Mouse (Mus musculus): ENCODE results near the gene Gramd4.

The Gramd4 gene

GRCm38 (mm10) chr15:86116421-86116820 is 58.9 kb downstream of the Gramd4 start:
- peak; percentile 34 for DNase-seq (ENCODE audit: low read depth, low spot score)

- no peak for DNase-seq (ENCODE audit: low read depth, low spot score)
Observed at GRCm38 (mm10) chr15:86117115-86118100, 59.9 kb downstream of the Gramd4 start.

- DNase-seq (ENCODE audit: low read depth, low spot score): no peak
Observed at GRCm38 (mm10) chr15:86119186-86119585, 61.7 kb downstream of the Gramd4 start.

- no peak for DNase-seq (ENCODE audit: low read depth, low spot score)
Observed at GRCm38 (mm10) chr15:86122261-86122949, 64.9 kb downstream of the Gramd4 start.

- no peak for DNase-seq (ENCODE audit: low read depth, low spot score)
Observed at GRCm38 (mm10) chr15:86123409-86123808, 65.9 kb downstream of the Gramd4 start.

- DNase-seq (ENCODE audit: low read depth, low spot score): peak; percentile 49
Observed at GRCm38 (mm10) chr15:86124359-86124758, 66.9 kb downstream of the Gramd4 start.

- DNase-seq (ENCODE audit: low read depth, low spot score): no peak
Observed at GRCm38 (mm10) chr15:86129036-86129435, 71.5 kb downstream of the Gramd4 start.

- no peak for DNase-seq (ENCODE audit: low read depth, low spot score)
Observed at GRCm38 (mm10) chr15:86130657-86131056, 73.2 kb downstream of the Gramd4 start.

GRCm38 (mm10) chr15:86134941-86135783 is 77.7 kb downstream of the Gramd4 start:
- DNase-seq (ENCODE audit: low read depth, low spot score): peak; percentile 80

- DNase-seq (ENCODE audit: low read depth, low spot score): peak; percentile 75
Observed at GRCm38 (mm10) chr15:86137638-86138037, 80.1 kb downstream of the Gramd4 start.

- peak; percentile 72 for DNase-seq (ENCODE audit: low read depth, low spot score)
Observed at GRCm38 (mm10) chr15:86140323-86140722, 82.8 kb downstream of the Gramd4 start.

GRCm38 (mm10) chr15:86144577-86144976 is 87.1 kb downstream of the Gramd4 start:
- DNase-seq (ENCODE audit: low read depth, low spot score): no peak

GRCm38 (mm10) chr15:86145046-86145445 is 87.6 kb downstream of the Gramd4 start:
- no peak for DNase-seq (ENCODE audit: low read depth, low spot score)

- no peak for DNase-seq (ENCODE audit: low read depth, low spot score)
Observed at GRCm38 (mm10) chr15:86146922-86147321, 89.4 kb downstream of the Gramd4 start.

- no peak for DNase-seq (ENCODE audit: low read depth, low spot score)
Observed at GRCm38 (mm10) chr15:86150593-86150992, 93.1 kb downstream of the Gramd4 start.

- DNase-seq (ENCODE audit: low read depth, low spot score): peak; percentile 23
Observed at GRCm38 (mm10) chr15:86153481-86153960, 96.0 kb downstream of the Gramd4 start.

GRCm38 (mm10) chr15:86156492-86156891 is 99.0 kb downstream of the Gramd4 start:
- DNase-seq (ENCODE audit: low read depth, low spot score): no peak

GRCm38 (mm10) chr15:86159093-86159492 is 101.6 kb downstream of the Gramd4 start:
- DNase-seq (ENCODE audit: low read depth, low spot score): no peak

- DNase-seq (ENCODE audit: low read depth, low spot score): no peak
Observed at GRCm38 (mm10) chr15:86159719-86160118, 102.2 kb downstream of the Gramd4 start.

- DNase-seq (ENCODE audit: low read depth, low spot score): no peak
Observed at GRCm38 (mm10) chr15:86160906-86161305, 103.4 kb downstream of the Gramd4 start.

GRCm38 (mm10) chr15:86161800-86162199 is 104.3 kb downstream of the Gramd4 start:
- peak; percentile 67 for DNase-seq (ENCODE audit: low read depth, low spot score)
